Mouse (Mus musculus) cerebellum, postnatal 10 days (tissue): Measurements from ENCODE around the gene Axdnd1.

Experiments
- DNase-seq, 2 experiments: peaks; one replicate each; pipeline ENCODE4 v3.0.0; 2021; ENCODE audit warnings: mixed read lengths in 2 of 2

Gene Axdnd1

DNA sequence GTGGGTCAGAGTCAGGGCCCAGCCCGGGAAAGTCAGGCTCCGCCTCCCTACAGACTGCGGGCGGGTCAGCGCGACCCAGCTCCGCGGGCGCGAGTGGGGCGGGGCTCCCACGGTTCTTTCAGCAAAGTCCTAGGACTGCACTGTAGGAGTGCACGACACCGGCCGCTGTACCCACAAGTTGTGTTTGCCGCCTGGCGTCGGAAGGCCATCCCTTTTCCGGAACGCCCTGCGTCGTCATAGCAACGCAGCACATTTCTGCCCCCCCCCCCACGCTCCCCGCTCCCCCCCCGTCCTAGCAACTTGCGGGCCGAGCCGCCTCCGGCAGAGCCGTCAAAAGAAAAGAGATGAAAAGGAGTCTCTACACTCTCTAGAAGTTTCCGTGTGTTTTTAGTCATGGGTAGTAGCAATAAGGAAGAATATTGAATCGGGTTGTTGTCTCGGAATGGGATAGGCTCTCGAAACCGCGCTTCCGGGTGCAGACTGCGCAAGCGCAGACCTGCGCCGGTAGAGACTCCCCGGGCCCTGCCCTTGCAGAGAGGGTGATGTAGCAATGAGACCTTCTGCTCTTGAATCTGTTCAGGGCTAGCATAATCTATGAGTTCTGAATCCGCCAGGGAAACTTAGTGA lies at the start of gene Axdnd1:
Axdnd1 (minus strand) TSS at position 489 of the 627 bp plus-strand sequence.
- DNase-seq = peak; percentile 86 to 92

DNA sequence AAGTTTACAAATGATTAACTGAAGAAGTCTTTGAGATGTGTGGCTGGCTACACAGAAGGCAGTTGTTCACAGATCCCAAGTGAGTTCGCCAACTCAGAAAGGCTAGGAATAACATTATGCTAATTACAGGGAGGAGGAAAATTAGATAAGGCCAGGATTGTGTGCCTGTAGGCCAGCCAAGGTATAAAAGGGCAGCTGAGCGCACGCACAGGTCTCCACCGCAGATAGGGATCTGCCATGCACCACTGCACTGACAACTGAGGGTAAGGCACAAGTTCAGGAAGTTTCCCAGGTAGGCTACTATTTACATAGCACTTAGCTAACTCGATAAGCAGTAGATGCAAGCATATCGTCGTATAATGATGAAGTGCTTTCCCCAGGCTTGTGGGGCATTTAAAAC lies 49.6 kb upstream of the Axdnd1 start:
- DNase-seq = no peak

DNA sequence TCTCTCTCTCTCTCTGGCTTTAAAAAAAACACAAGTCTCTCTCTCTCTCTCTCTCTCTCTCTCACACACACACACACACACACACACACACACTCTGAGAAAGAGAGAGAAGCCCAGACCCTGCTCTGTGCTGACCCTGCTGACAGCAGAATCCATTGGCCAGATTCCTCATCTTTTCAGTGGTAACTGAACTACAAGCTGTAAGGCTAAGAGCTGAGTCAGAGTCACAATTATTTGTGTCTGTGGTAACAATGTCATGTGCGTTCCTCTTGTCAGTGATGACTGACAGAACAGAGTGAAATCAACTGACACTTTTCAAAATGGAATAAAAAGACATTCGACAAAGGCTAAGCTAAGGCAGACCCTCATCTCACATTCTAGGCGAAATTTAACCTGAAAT lies 47.6 kb upstream of the Axdnd1 start:
- no peak for DNase-seq

DNA sequence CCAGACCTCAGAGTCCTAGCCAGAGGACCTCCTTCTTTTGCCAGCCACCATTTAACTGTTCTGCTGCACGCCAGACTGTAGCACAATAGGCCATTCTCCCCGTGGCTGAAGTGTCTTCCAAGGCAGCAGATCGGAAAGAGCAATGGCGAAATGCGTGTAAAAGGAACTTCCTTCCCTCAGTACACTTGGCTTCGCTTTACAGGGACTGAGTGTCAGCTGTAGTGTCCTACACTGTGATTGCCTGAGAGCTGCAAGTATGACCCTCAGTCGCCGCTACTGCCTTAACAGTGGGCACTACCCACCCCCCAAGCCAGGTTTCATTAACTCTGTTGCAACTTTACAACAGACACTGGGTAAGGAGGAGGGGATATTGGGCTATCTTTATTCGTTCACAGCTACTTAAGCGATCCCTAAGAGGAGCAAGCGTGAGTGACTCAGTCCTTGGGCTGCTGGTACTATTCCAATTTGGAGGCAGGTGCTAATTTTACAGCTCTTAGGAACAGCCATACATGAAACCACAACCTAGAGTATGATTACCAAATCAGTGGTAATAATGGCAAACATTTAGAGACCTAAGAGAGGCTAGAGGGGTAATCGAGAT lies 46.8 kb upstream of the Axdnd1 start:
- peak in 1 of 2 experiments; percentile 21 for DNase-seq

DNA sequence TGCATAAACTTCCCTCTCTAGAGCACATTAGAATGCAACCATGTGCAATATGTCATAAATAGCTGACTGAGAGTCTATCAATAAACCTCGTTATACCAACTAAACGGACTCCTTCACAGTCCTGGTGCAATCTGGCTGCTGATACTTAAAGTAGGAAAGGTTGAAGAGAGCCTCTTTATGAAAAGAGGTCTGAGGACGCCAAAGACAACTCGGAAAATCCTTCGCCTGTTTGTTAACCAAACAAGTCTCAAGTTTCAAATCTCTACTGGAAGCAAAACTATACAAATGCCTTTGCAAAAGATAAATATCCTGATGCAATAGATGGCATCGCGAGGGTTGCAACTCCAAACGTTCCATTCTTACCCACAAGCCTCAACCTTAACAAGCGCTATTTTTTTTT lies 44.0 kb upstream of the Axdnd1 start:
- DNase-seq = no peak

DNA sequence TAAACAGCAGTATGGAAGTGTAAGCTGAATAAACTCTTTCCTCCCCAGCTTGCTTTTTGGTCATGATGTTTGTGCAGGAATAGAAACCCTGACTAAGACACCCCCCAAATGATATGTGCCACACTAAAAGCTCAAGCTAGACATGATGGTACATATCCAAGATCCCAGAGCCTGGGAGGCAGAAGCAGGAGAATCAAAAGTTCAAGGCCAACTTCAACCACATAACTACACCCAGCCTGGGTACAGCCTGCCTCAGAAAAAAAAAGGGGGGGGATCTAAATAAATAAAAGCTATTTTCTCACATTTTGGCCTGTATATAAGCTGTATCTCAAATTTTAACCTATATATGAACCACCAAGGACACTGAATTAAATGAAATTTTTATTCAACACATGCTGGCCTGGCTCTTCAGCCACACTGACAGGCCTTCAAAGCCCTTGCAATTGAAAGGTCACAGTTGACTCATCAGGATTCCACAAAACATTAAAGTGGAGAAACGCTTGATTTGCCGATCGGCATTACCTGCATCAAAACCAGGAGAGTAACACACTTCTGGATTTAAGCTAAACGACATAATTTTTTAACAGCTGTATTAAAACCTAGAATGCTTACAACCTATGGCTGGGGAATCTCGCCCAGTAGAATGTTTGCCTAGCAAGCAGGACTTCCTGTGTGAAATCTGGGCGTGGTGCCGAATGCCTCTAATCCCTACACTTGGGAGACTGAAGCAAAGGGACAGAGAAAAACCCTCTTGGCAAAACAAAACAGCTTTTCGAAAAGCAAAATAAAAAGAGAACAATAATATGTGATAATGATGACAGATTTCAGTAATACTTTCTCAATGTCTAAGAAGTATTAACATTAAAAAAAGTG lies 43.3 kb upstream of the Axdnd1 start:
- peak in 1 of 2 experiments; percentile 4 for DNase-seq

DNA sequence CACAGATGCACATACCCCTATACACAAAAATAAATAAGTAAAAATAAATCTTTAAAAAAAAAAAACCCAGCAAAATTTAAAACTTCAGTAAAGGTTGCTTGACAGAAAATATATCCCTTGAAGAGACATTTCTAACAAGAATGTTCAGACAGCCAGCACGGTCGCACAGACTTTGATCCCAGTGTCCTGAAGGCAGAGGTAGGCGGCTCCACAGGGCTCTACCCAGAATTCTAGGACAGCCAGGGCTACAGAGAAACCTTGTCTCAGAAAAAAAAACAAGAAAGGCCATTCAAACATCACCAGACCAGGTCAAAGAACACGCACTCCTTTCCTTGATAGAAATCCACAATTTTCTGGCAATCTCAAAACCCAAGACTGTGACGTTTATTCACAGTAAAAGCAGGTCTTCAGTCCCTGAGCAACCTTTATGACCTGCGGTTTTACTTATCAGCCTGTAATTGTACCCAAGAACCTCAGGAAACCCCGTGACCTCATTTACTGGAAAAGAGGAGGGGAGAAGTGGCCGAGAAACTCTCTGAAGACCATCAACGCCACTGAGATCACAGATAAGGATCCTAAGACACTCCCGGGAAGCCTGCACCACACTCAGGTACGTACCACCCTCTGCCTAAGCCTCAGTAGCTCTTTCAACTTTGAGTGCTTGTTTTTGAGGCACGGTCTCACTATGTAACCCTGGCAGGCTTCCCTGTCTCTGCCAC lies 41.5 kb upstream of the Axdnd1 start:
- DNase-seq = no peak

DNA sequence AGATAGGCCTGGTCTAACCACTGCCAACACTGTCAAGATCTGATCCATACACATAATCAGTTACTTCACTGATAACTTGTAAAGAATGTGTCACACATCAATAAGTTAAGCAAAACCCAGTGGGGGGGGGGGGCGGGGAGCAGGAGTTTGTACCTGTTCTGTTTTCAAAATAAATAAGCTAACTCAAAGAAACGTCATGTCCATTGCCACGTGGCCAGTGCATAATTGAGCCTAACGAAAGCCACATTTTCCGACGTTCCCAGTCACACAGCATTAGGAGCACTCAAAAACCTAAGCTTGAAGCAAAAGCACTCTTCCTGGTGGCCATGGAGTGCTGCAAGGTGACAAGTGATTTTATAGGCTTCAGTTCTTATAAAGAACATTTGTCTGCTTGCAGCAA lies 40.1 kb upstream of the Axdnd1 start:
- DNase-seq = no peak

DNA sequence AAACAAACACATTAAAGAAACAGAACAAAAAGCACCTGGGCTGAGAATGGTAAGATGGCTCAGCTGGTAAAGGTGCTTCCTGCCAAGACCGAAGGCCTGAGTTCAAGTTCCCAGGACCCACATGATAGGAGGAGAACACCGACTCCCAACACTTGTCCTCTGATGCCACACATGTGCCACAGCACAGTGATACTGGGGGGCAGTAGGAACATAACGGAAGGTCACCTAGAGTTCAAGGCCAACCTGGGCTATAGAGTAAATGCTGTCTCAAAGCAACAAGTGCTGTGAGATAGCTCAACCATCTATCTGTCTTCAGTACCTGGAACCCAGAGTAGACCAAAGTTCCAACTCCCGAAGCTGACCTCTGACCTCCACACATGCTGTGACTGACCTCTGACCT lies 39.3 kb upstream of the Axdnd1 start:
- no peak for DNase-seq

DNA sequence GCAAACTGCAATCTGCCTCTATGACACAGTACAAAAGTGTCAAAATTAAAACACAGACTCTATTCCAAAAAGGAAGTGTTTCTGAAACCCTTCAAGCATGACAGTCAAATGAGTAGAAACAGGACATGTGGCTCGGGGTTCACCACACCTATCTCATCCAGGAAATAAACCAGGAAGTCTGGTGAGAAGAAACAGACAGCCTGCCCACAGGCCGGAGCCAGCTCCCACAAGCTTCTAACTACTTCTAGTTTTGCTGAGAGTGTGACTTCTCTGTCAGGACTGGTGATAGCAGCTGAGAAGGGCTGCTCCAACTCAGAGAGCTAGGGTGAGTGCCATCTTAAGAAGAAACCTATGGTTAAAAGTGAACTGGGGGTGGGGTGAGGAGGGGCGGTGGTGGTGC lies 38.7 kb upstream of the Axdnd1 start:
- DNase-seq = no peak

DNA sequence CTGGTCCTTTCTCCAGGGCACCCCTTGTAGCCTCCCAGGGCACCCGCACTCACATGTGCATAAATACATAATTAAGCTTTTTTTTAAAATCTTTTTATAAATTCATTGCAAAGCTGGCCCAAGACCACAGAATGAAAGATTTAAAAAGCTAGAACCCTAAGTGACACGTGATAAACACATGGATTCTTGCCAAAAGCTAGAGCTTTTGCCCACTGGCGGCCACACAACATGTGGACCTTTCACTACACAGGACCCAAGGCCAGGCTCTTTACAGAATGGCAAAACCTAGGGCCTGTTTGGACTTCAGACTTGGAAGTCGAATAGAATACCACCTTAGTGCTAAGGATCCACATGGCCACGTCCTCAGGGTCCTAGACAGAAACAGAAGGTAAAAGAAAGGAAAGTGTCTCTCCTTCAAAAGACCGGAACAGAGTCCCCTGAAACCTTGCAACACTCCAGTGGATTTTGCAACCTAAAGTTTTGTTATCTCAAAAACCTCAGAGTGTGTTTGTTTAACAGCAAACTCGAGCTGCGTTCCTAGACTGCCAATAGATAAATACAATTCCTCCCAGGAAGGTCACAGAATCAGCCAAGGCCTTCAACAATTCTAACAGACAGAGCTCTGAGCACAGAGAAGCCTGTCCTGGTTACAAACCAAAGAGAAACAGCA lies 37.6 kb upstream of the Axdnd1 start:
- DNase-seq = no peak

DNA sequence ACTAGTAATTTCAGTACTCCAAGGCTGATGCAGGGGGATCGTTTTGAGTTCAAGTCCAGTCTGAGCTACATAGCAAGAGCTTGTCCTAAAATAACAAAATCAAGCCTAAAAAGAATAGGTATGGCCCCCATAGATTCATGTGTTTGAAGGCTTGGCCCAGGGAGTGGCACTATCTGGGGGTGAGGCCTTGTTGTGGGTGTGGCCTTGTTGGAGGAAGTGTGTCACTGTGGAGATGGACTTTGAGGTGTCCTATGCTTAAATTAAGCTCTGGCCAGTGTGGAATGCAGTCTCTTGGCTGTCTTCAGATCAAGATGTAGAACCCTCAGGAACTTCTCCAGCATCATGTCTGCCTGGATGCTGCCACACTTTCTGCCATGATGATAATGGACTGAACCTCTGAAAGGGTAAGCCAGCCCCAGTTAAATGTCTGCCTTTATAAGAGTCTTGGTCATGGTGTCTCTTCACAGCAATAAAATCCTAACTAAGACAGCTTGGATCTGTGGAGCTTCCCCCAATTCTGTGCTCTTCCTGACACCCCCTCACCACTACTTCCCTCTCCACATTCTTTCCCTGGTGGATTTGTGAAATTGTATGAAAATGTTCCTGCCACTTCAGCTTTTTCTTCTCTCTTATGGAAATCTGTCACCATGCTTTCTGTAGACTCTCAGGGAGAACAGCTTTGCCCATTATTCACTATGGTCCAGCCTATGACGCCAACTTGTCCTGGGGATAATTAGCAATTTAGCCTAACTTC lies 34.2 kb upstream of the Axdnd1 start:
- DNase-seq = no peak

DNA sequence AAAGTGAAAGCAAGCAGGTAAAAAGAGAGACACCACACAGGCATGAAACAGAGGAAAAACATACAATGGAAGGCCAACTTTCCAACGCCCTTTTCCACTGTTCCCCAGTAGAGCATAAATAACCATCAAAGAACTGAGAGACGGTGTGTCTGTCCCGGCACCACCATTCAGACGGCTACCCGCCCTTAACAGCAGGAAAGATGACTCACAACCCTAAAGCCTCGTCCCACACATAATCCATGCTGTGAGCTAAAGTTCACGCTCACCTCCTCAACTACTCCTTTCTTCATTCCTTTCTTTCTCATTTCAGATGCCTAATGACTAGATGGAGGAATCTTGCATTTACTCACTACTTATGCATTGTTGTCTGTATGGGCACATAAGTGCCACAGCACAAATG lies 33.4 kb upstream of the Axdnd1 start:
- no peak for DNase-seq

DNA sequence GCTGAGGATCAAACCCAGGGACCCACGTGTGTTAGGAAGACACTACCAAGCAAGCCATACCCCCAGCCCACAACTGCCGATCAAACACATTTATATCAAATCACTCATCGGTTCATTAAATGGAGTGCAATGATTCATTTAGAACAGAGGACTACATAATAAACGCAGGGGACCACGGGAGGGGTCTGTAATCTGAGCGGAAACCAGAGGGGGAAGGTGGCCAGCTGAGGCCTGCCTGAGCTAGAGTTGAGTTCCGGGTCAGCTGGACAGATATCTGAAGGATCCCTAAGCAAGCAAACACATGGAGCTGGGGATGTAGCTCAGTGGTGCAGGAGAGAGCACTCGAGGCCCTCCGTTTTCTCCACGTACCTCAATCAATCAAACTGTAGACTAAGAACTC lies 32.9 kb upstream of the Axdnd1 start:
- no peak for DNase-seq

DNA sequence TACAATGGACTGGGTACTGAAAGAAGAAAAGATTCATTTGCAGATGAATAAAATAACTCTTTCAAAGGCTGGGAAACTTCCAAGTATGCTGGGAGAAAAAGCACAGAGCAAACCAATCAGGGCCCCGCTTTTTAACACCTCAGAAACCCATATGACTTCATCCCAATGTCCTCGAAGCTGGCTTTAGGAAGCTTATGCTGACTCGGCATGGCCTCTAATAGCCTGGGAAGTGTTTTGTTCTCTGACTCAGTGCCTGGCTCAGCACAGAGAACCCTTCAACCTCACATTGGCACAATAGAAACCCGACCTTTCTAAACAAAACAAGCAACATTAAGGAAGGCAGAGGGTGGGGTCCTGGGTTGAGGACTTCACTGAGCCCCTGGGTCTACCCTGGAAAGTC lies 29.5 kb upstream of the Axdnd1 start:
- DNase-seq = no peak

DNA sequence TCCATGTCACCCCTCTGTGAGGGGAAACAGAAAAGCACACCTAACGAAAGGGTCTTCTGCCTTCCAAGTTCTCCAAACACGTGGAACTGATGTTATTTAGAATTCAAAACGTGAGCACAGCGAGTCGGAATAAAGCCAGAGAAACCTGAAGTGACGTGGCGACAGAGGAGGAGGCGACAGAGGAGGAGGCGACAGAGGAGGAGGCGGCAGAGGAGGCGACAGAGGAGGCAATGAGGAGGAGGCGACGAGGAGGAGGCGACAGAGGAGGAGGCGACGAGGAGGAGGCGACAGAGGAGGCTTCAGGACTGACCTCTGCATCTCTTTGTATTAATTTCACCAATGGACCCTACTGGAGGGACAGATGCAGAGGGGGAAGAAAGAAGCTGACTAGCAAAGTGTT lies 28.7 kb upstream of the Axdnd1 start:
- no peak for DNase-seq

DNA sequence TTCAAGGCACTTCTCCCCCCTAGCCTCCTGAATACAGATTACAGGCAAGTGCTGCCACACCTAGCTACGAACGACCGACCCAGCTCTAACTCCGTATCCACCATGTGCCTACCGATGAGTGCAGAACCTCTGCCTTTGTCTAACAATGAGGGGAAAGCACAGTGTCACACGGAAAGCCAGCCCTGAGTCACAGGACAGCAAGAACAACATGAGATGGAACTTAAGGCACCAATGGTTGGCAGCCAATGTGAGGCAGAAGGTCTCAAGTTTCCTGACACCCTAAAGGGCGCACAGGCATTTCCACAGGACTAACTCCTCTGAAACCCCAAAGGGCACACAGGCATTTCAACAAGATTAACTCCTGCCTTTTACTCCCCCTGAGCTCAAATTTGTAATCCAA lies 28.1 kb upstream of the Axdnd1 start:
- no peak for DNase-seq

DNA sequence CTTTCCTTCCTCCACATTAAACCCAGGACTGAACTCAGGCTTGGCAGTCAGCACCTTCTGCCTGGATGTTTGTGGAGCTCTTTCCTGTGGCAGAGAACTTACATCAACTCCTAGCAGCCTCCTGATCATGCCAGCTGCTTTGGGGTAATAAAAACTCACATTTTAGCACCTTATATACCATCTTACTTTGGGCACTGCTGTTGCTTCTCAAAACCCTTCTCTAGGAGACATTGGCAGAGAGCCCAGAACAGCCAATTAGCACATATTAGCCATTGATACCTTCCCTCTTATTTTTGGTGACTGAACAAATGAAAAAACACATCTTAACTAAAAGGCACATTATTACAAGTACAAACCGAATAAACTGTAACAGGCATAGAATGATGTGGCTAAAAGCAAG lies 24.1 kb upstream of the Axdnd1 start:
- no peak for DNase-seq

DNA sequence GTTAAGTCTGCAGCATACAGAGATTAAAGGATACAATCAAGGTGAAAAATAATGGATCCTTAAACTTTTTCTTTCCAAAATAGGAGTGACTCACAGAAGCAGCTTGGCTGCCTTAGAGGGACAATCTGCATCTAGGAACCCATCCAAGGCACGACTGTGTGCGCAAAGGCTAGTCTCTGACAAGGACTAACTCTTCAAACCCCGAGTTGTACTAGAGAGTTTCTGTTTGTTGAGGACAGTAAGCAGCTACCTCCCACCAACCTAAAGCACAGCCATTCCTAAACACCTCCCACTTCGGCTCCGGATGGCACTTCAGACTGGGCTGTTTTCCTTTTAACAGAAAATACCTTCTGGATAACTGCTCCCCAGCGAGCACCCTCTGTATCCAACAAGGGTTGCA lies 21.8 kb upstream of the Axdnd1 start:
- DNase-seq = no peak

DNA sequence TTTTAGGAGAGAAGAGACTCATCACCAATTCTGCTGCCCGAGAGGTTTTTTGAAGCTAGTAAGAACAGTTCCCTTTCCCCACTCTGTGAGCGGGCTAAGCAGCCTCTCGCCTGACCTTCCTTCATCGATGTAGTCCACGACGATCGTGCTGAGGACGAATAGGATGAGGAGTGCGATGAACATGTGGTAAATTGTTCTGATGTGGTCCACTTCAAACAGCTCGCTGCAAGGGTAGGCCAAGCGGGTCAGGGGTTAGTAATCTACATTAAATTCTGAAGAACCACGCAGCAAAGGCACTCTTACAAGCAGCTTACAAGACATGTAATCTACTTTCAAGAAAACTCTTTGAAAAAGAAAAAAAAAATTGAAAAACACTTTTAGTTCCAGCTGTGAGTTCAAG lies 21.3 kb upstream of the Axdnd1 start:
- DNase-seq = no peak

DNA sequence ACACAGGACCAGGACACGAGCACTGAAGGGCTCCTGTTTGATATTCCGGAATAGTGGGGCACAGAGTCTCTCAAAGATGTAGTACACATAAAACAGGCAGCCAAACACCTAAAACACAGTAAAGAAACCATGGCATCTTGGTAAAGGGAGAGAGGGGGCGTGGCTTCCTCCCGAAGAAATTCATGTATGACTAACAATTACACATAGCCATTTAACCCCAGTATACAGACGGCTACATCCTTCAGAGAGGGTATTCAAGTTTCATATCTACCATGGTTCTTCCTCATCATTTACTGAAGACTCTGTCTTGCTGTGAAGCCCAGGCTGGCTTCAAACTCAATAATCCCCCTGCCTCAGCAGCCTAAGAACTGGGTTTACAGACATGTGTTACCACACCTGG lies 16.8 kb upstream of the Axdnd1 start:
- DNase-seq = no peak
